Mouse (Mus musculus): ENCODE results near the gene BC024978. TPM values are rescaled to one million over a fixed set of nuclear protein-coding genes. Genes with fewer than 3 reads are reported as not detected.

BC024978 gene
- total RNA-seq (2021) = 10 to 100 TPM in 1 of 2 experiments, 1 to 10 TPM in 1; 9.2 to 13.3 TPM
- long read RNA-seq, experiment 1, partial matches to known transcripts = 0 of 2 reads
- long read RNA-seq, experiment 1, other reads (novel, unspliced or antisense) = 1 of 2 reads
- long read RNA-seq, experiment 2 = 0 reads

- peak; percentile 89 for DNase-seq
These were observed at the start of gene BC024978, which contains the start of gene Snrpa for GRCm38 (mm10) chr7:27195681-27196611. BC024978 (plus strand) TSS chr7:27195781. Snrpa (minus strand) TSS chr7:27196271.

GRCm38 (mm10) chr7:27153205-27153764 is 42.3 kb upstream of the BC024978 start, which contains the start of gene Cyp2t4:
Cyp2t4 (plus strand) TSS chr7:27153714.
- no peak for DNase-seq

GRCm38 (mm10) chr7:27156005-27156404 is 39.6 kb upstream of the BC024978 start:
- DNase-seq = no peak

- no peak for DNase-seq
These were observed 37.4 kb upstream of the BC024978 start for GRCm38 (mm10) chr7:27158171-27158570.

GRCm38 (mm10) chr7:27159256-27159655 is 36.3 kb upstream of the BC024978 start:
- no peak for DNase-seq

GRCm38 (mm10) chr7:27159882-27160281 is 35.7 kb upstream of the BC024978 start:
- DNase-seq = peak; percentile 90

GRCm38 (mm10) chr7:27160921-27161320 is 34.7 kb upstream of the BC024978 start:
- DNase-seq = no peak

GRCm38 (mm10) chr7:27161744-27162143 is 33.8 kb upstream of the BC024978 start:
- DNase-seq = no peak

- DNase-seq = no peak
These were observed 32.7 kb upstream of the BC024978 start for GRCm38 (mm10) chr7:27162780-27163449.

- DNase-seq = no peak
These were observed 32.2 kb upstream of the BC024978 start for GRCm38 (mm10) chr7:27163450-27163805.

GRCm38 (mm10) chr7:27164112-27164947 is 31.3 kb upstream of the BC024978 start:
- no peak for DNase-seq

- DNase-seq = no peak
These were observed 30.4 kb upstream of the BC024978 start for GRCm38 (mm10) chr7:27165007-27165655.

GRCm38 (mm10) chr7:27165696-27166095 is 29.9 kb upstream of the BC024978 start:
- DNase-seq = no peak

- peak; percentile 89 for DNase-seq
These were observed 29.4 kb upstream of the BC024978 start for GRCm38 (mm10) chr7:27166229-27166613.

- peak; percentile 98 for DNase-seq
These were observed 28.7 kb upstream of the BC024978 start, which contains the start of gene Egln2 for GRCm38 (mm10) chr7:27166614-27167474. Egln2 (minus strand) TSS chr7:27166802.

- no peak for DNase-seq
These were observed 28.0 kb upstream of the BC024978 start for GRCm38 (mm10) chr7:27167475-27168094.

- no peak for DNase-seq
These were observed 27.2 kb upstream of the BC024978 start for GRCm38 (mm10) chr7:27168371-27168770.

- DNase-seq = no peak
These were observed 24.6 kb upstream of the BC024978 start for GRCm38 (mm10) chr7:27170981-27171380.

- DNase-seq = no peak
These were observed 21.1 kb upstream of the BC024978 start for GRCm38 (mm10) chr7:27174496-27174895.

- no peak for DNase-seq
These were observed 20.7 kb upstream of the BC024978 start for GRCm38 (mm10) chr7:27174896-27175295.

Measured in gastrocnemius, postnatal 10 days (tissue).